Mouse (Mus musculus): ENCODE measurements at regions not wholly inside any gene's neighbourhood (a gene's known extent, or its start where the extent isn't known, plus 50 kb on each side); places are given as distances from the start of the nearest gene placed in this dataset.
A peak's percentile ranks its signal among the peaks of the same experiment; 100 is the strongest.

DNA sequence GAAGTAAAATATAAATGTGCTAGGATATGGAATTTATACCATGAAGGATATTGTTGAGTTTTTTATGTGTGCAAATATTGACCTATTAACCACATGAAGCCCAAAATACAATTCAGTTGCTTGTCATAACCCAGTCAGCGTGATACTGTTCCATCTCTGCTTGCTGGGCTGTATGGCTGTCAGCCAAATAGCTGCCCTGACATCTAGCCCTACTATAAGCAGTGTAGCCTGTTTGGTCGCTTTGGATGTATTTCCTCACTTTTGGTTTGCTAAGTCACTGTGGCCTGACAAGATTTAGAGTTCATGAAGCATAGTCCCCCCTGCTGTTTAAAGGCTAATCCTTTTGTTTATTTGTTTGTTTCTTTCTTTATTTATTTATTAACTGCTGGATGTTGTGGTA lies 272.4 kb upstream of the Dach1 start:
- H3K27ac ChIP-seq (ENCODE audit: low read depth, low read length): no peak overlapping the region
- H3K4me2 ChIP-seq: no peak overlapping the region
- no peak for ATAC-seq (replicated peaks; ENCODE audit: low FRiP score)
- H3K4me3 ChIP-seq (ENCODE audit: low read depth, low read length): no peak overlapping the region
- H3K9ac ChIP-seq (ENCODE audit: low read depth, low read length): no peak overlapping the region
- WGBS: 70% methylated on average over 2 of the region's 2 CpGs
- H3K9me3 ChIP-seq (ENCODE audit: control insufficient read depth, low read length): no peaks in the 10 kb centered on the region
- DNase-seq (ENCODE audit: low spot score): no peak
- no peaks in the 10 kb centered on the region for H3K27me3 ChIP-seq (replicated peaks; ENCODE audit: control insufficient read depth, insufficient read depth, low read length)
- H3K36me3 ChIP-seq (ENCODE audit: control insufficient read depth, insufficient read depth, low read length): no peaks in the 10 kb centered on the region
- no peaks in the 10 kb centered on the region for H3K4me1 ChIP-seq (replicated peaks; ENCODE audit: control insufficient read depth, insufficient read depth, low read length)

DNA sequence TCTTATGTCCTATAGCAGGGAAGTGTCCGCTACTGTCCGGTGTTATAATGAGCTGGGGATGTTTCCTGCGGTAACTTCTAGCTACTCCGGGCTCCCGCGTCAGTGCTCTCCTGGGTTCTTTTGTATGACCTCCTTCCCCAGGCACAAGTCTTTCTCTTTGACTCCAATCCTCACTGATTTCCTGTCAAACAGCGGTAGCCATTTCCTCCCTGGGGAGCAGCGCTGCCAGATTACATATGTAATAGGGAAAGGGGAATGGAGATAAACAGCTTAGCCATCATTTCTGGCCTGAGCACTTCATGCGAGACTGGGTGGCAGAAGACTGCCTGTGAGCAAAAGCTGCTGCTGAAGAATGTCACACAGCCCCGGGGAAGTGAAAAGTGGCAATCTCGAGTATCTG lies 262.4 kb upstream of the Dach1 start:
- H3K9me3 ChIP-seq (ENCODE audit: control insufficient read depth, low read length): no peaks in the 10 kb centered on the region
- 35% methylated on average over 11 of the region's 11 CpGs for WGBS
- H3K27ac ChIP-seq (ENCODE audit: low read depth, low read length): no peak overlapping the region
- H3K4me2 ChIP-seq: no peak overlapping the region
- no peaks in the 10 kb centered on the region for H3K27me3 ChIP-seq (replicated peaks; ENCODE audit: control insufficient read depth, insufficient read depth, low read length)
- no peaks in the 10 kb centered on the region for H3K4me1 ChIP-seq (replicated peaks; ENCODE audit: control insufficient read depth, insufficient read depth, low read length)
- DNase-seq (ENCODE audit: low spot score) (no peak), ATAC-seq (replicated peaks; ENCODE audit: low FRiP score) (0 out of 2 replicates have a peak, but pooled peaks have one; percentile 10)
- no peak overlapping the region for H3K4me3 ChIP-seq (ENCODE audit: low read depth, low read length)
- H3K9ac ChIP-seq (ENCODE audit: low read depth, low read length): no peak overlapping the region
- no peaks in the 10 kb centered on the region for H3K36me3 ChIP-seq (ENCODE audit: control insufficient read depth, insufficient read depth, low read length)

DNA sequence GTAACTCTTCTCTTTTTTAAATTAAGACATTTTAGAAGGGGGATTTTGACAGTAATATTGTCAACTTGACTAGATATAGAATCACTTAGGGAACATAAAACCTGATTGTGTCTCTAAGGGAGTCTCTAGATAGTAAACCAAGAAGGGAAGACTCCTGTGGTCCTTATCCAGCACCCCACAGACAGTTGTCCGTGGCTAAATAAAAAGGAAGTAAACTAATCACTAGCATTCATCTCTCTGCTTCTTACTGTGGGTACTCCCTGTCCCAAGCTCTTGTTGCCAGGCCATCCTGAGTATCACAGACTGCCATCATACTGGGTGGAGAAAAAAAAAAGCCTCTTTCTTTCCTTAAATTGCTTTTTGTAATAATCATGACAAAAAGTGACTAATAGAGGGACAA lies 248.2 kb upstream of the Dach1 start:
- 25% methylated on average over 1 of the region's 1 CpGs for WGBS
- no peak overlapping the region for H3K4me2 ChIP-seq
- DNase-seq (ENCODE audit: low spot score) (no peak), ATAC-seq (replicated peaks; ENCODE audit: low FRiP score) (no peak)
- H3K27ac ChIP-seq (ENCODE audit: low read depth, low read length): no peak overlapping the region
- H3K9ac ChIP-seq (ENCODE audit: low read depth, low read length): no peak overlapping the region
- no peaks in the 10 kb centered on the region for H3K36me3 ChIP-seq (ENCODE audit: control insufficient read depth, insufficient read depth, low read length)
- H3K27me3 ChIP-seq (replicated peaks; ENCODE audit: control insufficient read depth, insufficient read depth, low read length): no peaks in the 10 kb centered on the region
- H3K4me1 ChIP-seq (replicated peaks; ENCODE audit: control insufficient read depth, insufficient read depth, low read length): no peaks in the 10 kb centered on the region
- no peaks in the 10 kb centered on the region for H3K9me3 ChIP-seq (ENCODE audit: control insufficient read depth, low read length)
- H3K4me3 ChIP-seq (ENCODE audit: low read depth, low read length): no peak overlapping the region

DNA sequence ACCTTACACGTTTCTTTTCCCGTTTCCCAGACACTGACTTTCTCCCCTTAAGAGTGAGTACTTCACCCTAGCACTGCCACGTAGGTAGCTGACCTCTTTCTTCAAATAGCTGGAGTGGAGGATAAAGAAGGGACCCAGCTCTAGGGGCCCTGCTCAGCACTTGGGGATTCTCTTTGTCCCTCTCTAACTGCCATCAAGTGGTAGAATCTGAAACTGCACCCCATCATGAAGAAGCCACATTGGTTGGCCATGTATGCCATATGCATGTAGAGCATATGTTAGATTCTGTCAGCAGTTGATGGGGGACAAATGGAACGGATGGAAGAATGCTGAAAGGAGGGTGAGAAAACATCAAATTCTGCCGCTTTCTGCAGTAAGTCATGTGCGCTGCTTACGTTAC lies 244.6 kb upstream of the Dach1 start:
- Histone ChIP-seq H3K9me3 (ENCODE audit: control insufficient read depth, low read length) (no peaks in the 10 kb centered on the region), H3K4me3 (ENCODE audit: low read depth, low read length) (no peak overlapping the region), H3K27ac (ENCODE audit: low read depth, low read length) (no peak overlapping the region), H3K4me1 (replicated peaks; ENCODE audit: control insufficient read depth, insufficient read depth, low read length) (no peaks in the 10 kb centered on the region), H3K9ac (ENCODE audit: low read depth, low read length) (no peak overlapping the region), H3K4me2 (no peak overlapping the region), H3K36me3 (ENCODE audit: control insufficient read depth, insufficient read depth, low read length) (no peaks in the 10 kb centered on the region), H3K27me3 (replicated peaks; ENCODE audit: control insufficient read depth, insufficient read depth, low read length) (no peaks in the 10 kb centered on the region)
- no peak for DNase-seq (ENCODE audit: low spot score)
- no peak for ATAC-seq (replicated peaks; ENCODE audit: low FRiP score)
- 58% methylated on average over 7 of the region's 7 CpGs for WGBS

DNA sequence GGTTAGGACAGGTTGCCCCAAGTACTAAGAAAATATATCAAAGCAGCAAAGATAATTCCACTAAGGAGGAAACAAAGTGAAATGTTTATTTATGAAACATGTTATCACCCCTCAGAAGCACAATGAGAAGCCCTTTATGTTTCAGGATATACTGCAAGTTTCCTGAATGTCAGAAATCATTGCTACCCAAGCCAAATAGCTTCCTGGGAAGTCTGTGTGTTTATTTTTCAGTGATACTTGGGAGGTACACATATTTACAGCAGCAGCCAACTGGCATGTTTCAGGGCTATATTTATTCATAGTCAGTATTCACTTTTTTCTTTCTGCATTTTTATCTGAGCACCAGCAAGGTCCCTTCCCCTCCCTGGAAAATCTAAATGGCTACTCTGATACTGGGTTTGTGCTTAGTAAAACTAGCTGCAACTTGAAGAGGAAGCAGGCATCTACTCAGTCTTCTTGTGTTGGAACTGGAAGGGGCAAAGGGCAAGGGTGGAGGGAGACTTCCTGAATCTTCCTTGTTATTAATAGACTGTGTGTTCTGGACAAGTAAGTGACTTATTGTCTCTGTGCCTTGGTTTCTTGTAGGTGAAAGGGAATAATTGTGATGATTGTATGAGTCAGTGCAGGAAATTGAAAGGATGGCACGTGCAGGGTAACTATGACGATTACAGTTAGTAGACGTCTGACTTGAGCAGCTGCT lies 236.5 kb upstream of the Dach1 start:
- no peaks in the 10 kb centered on the region for H3K9me3 ChIP-seq (ENCODE audit: control insufficient read depth, low read length)
- H3K4me3 ChIP-seq (ENCODE audit: low read depth, low read length): no peak overlapping the region
- H3K27ac ChIP-seq (ENCODE audit: low read depth, low read length): no peak overlapping the region
- no peaks in the 10 kb centered on the region for H3K4me1 ChIP-seq (replicated peaks; ENCODE audit: control insufficient read depth, insufficient read depth, low read length)
- no peaks in the 10 kb centered on the region for H3K36me3 ChIP-seq (ENCODE audit: control insufficient read depth, insufficient read depth, low read length)
- ATAC-seq (replicated peaks; ENCODE audit: low FRiP score) (no peak; the same call in 1 of the 2 replicates), DNase-seq (ENCODE audit: low spot score) (no peak)
- WGBS: 66% methylated on average over 3 of the region's 3 CpGs
- no peak overlapping the region for H3K9ac ChIP-seq (ENCODE audit: low read depth, low read length)
- H3K4me2 ChIP-seq: no peak overlapping the region
- H3K27me3 ChIP-seq (replicated peaks; ENCODE audit: control insufficient read depth, insufficient read depth, low read length): no peaks in the 10 kb centered on the region

DNA sequence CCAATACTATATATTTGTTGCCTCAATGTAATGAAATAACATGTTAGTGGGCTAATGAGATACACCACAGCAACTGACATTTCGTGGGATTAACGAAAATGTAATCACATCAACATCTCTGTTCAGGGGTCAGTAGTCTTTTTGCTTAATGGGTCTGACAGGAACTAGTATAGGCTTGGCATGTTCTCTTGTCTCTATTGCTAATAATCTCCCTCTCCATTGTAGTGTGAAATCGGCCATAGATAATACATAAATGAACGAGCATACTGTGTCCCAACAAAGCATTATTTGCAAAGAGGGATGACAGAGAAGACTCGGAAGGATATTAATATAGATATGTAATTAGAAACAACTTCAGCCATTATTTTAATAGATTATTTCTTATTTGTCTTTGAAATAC lies 234.5 kb upstream of the Dach1 start:
- no peak for ATAC-seq (replicated peaks; ENCODE audit: low FRiP score)
- H3K9me3 ChIP-seq (ENCODE audit: control insufficient read depth, low read length): no peaks in the 10 kb centered on the region
- 85% methylated on average over 5 of the region's 5 CpGs for WGBS

DNA sequence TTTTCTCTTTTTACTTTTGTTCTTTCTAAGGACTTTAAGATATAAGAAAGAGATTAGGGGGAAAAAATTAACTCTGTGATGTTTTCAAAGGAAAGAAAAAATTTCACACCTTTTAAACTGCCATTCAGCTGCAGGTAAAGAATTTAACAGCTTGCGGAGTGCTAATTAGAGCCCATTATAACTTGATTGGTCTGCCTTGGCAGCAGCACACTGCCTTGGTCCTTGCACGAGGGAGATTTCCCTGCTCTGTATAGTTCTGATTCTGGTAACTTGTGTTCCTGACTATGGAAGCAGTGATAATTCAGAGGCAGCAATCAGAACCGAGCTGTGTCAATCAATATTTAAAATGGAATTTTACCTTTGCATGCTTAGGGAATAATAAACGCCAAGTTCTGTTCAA lies 218.3 kb upstream of the Dach1 start:
- WGBS: 56% methylated on average over 4 of the region's 4 CpGs
- Histone ChIP-seq H3K27ac (ENCODE audit: low read depth, low read length) (no peak overlapping the region), H3K4me2 (no peak overlapping the region), H3K27me3 (replicated peaks; ENCODE audit: control insufficient read depth, insufficient read depth, low read length) (no peaks in the 10 kb centered on the region), H3K36me3 (ENCODE audit: control insufficient read depth, insufficient read depth, low read length) (no peaks in the 10 kb centered on the region), H3K9ac (ENCODE audit: low read depth, low read length) (no peak overlapping the region), H3K9me3 (ENCODE audit: control insufficient read depth, low read length) (no peaks in the 10 kb centered on the region), H3K4me3 (ENCODE audit: low read depth, low read length) (no peak overlapping the region), H3K4me1 (replicated peaks; ENCODE audit: control insufficient read depth, insufficient read depth, low read length) (no peaks in the 10 kb centered on the region)
- ATAC-seq (replicated peaks; ENCODE audit: low FRiP score) (no peak), DNase-seq (ENCODE audit: low spot score) (no peak)

More for the DNA sequence above, 234.5 kb upstream of the Dach1 start:
- H3K4me3 ChIP-seq (ENCODE audit: low read depth, low read length): no peak overlapping the region
- no peak overlapping the region for H3K4me2 ChIP-seq
- no peak for DNase-seq (ENCODE audit: low spot score)
- no peaks in the 10 kb centered on the region for H3K4me1 ChIP-seq (replicated peaks; ENCODE audit: control insufficient read depth, insufficient read depth, low read length)
- no peaks in the 10 kb centered on the region for H3K36me3 ChIP-seq (ENCODE audit: control insufficient read depth, insufficient read depth, low read length)
- H3K27me3 ChIP-seq (replicated peaks; ENCODE audit: control insufficient read depth, insufficient read depth, low read length): no peaks in the 10 kb centered on the region
- H3K27ac ChIP-seq (ENCODE audit: low read depth, low read length): no peak overlapping the region
- no peak overlapping the region for H3K9ac ChIP-seq (ENCODE audit: low read depth, low read length)

Measured in liver, embryonic 11.5 days (tissue).